Mouse (Mus musculus) brain, embryonic 18.5 days (tissue): ENCODE results near the gene Gm7534.
"Not testable (repeated sequence)": the region's sequence is repeated elsewhere in the genome, so short reads cannot be mapped to it uniquely, and the experiment has no call there.

Source experiments
- DNase-seq: peaks from one replicate; pipeline ENCODE4 v3.0.0-alpha.2; 2012; ENCODE audit warnings: low read depth, low spot score

Gene Gm7534

DNA sequence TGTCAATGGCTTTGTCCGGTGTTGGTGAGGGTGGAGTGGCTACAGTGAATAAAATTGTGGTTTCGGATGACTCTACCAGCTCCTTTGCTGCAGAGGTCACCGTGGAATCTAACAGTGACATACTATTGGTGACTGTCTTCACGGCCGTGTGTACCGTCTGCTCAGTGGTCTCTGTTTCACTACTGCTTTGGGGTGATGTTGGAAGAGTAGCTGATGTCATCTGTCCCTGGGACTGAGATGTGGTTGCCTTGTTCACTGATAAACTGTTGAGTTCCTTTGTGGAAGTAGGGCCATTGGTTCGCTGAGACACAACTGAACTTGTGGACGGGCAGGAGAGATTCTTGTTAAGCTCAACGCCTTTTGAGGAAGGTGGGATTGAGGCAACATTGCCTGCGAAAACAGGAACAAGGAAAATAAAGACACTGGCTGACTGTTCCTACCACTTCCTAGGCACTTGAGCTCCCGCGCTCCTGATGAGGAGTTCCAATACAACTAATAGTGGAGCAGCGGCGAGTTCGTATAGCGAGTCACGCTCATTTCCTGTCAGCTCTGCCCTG lies 614 bp upstream of the Gm7534 start:
- DNase-seq = no peak

DNA sequence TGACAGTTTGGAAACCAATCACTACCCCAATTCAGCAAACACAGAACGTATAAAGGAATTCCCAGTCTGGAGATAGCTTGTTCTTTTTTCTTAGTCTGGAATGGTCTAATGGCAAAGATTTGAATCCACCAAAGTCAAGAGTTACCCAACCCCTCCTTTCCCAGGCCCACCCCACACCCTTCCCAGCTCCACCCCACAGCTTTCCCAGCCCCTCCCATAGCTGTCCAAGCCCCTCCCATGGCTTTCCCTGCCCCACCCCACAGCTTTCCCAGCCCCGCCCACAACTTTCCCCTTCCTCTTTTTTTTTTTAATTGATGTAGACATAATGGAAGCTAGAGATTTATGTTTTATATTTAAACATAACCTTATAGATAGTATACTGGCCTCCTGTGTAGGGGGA lies 3.4 kb downstream of the Gm7534 start:
- DNase-seq = no peak

DNA sequence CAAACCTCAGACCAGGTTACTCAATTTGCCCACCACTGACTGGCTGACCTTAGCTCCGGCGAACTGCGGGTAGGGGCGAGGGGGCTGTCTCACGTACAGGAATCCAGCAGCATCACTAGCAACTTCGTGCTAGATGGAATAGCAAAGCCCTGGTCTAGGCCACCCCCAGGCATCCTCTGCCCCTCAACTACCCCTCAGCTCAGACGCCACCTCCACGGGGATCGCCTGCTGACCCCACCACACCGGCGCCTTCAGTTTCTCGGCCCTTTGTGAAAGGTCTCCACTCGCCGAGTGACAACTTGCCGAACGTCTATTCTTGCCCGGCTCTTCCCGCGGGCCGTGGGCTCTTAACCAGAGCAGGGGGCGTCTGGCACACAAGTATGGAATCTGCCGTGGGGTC lies 16.5 kb downstream of the Gm7534 start:
- DNase-seq = no peak

DNA sequence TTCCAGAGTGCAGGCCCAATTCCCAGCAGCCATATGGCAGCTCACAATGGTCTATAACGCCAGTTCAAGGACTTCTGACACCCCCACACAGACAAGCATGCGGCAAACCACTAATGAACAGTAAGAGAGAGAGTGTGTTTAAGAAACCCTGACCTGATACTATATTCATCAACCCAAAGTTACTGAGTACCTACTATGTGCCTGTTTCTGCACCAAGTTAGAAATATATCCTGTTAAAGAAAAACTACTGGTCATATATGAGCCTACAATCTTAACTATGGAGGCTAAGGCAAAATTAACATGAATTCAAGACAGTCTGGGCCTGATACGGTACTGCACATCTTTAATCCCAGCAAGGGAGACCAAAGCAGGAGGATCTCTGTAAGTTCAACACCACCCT lies 17.2 kb downstream of the Gm7534 start:
- DNase-seq = no peak

DNA sequence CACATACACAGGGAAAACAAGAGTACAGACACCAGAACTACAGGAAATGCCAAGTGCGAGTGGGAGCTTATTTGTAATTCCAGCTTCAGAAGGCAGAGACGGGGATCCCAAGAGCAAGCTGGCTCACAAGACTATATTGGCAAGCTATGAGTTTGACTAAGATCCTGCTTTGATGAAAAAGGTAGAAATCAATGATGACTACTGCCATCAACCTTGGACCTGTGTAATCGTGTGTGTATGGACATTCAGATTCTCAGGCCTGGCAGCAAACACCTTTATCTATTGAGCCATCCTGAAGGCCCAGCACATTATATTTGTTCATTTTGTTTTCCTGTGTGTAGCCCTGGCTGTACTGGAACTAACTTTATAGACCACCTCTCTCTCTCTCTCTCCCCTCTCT lies 19.1 kb downstream of the Gm7534 start:
- DNase-seq = no peak

DNA sequence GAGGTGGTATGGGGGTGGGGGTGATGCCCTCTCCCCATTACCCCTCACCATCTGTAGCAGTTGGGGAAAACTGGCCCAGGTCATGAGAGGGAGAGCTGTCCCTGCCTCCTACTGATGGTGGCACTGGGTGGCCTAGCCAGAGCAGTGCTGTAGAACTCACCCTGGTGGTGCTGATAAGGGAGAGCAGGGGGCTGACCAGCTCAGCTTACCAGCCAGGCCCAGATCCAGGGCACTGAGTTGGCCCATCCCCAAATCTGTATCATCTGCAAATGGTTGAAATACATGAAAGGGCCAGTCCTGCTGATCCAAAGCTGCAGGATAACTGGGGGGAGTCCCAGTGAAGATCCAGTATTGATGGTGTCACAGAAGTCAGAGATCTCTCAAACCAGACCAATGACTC lies 21.0 kb downstream of the Gm7534 start:
- DNase-seq = no peak

DNA sequence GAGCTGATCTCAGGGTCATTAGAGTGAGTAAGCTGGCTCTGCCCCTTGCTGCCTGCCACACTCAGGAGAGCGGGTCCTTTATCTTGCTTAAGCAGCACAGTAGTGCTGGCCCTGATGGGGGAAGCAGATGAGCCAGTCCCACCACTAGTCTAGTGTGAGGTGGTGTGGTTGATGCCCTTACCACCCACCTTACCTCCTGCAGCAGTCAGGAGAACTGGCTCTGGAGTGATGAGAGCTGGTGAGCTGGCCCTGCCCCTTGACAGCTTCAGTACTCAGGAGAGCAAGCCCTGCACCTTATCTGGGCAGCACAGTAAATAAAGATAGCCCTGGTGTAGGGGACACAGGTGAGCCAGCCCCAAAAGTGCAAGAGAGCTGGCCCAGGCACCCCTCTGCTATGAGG lies 21.7 kb downstream of the Gm7534 start:
- no peak for DNase-seq

DNA sequence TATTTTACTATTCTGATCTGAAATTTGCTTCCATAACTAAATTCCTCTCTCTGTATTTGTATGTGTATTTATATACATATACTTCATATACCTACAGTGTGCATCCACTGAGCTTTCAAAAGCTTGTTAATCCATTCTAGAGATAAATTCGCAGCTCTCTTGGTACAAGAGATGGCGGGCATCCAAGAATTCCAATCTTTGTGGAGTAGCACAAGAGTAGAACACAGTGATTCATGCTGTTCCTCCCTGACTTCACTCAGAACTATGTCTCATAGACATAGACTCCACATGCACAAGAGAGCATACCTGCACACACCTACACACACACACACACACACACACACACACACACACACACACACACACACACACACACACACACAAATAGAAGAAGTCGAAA lies 30.4 kb downstream of the Gm7534 start:
- no peak for DNase-seq

DNA sequence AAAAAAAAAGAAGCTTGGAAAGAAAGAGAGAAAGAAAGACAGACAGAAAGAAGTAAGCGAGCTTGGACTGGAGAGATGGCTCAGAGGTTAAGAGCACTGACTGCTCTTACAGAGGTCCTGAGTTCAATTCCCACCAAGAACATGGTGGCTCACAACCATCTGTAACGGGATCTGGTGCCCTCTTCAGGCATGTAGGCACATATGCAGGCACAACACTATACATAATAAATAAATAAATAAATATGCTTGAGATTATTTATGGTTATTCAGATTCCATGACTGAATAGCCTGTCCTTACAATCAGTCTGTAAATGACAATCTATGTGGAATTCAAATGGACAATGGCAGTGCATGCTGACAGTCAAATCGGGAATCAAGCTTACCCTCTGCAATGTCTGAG lies 35.9 kb downstream of the Gm7534 start:
- no peak for DNase-seq

DNA sequence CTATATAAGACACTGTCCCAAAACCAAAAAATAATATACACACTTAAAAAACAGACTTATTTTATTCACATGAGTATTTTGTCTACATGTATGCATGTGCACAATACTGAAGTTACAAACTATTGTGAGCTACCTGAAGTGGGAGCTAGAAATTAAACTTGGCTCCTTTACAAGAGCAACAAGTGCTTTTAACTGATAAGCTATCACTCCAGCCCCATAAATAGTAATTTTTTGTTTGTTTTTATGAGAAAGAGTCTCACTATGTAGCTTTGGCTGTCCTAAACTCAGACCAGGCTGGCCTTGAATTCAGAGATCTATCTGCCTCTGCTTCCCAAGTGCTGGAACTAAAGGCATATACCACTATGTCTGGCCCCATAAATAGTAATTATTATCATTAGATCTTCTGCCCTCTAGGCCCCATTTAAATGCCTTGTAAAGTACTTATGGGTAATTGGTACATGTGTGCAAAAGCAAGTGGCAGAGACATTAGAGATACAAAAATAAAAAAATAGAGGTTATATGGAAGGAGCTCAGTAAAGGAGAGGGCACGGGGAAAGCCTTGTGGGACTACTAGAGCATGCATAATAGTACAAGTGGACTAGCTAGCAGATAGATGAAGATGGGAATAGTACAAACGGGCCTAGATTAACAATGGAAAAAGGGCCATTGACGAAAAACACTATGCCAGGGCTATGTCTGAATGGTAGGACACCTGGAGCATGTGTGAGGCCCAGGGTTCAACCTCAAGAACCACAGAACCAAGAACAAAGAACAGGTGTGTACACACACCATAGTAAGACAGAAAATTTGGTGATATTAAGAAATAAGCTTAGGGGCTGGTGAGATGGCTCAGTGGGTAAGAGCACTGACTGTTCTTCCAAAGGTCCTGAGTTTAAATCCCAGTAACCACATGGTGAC lies 37.0 kb downstream of the Gm7534 start:
- no peak for DNase-seq

DNA sequence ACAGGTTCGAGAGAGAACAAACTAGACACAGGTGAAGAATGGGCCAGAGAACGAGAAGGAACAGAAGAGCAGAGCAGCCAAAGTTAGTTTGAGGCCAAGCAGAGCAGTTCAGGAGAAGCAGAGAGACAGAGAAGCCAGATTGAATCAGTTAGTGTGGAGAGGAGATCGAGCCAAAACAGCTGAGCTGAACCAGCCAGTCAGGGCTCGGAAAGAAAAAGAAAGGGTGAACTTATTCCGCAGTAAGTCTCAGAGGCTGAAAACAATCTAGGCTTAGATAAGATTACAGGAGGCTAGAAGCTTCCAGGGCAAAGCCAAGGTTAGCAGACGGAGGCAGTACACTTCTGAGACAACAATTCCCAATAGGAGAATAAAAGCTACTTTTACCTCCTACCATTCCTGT lies 37.8 kb downstream of the Gm7534 start:
- DNase-seq = no peak

DNA sequence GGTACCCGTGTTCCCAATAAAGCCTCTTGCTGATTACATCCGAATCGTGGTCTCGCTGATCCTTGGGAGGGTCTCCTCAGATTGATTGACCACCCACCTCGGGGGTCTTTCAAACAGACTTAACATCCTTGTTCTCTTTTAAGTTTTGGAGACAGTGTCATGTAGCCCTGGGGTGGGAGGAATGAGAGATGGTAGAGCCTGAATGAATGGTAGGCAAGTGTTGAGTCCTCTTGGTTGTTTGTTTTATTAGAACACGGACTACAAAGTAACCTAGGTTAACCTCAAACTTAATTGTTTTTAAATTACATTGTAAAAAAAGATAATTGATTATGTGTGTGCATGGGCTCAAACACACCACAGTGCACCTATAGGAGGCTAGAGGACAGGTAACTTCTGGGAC lies 38.2 kb downstream of the Gm7534 start:
- no peak for DNase-seq

DNA sequence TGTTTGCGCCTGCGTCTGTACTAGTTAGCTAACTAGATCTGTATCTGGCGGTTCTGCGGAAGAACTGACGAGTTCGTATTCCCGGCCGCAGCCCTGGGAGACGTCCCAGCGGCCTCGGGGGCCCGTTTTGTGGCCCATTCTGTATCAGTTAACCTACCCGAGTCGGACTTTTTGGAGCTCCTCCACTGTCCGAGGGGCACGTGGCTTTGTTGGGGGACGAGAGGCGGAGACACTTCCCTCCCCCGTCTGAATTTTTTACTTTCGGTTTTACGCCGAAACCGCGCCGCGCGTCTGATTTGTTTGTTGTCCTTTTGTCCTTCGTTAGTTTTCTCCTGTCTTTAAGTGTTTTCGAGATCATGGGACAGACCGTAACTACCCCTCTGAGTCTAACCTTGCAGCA lies 42.7 kb downstream of the Gm7534 start:
- DNase-seq = not testable (repeated sequence)

DNA sequence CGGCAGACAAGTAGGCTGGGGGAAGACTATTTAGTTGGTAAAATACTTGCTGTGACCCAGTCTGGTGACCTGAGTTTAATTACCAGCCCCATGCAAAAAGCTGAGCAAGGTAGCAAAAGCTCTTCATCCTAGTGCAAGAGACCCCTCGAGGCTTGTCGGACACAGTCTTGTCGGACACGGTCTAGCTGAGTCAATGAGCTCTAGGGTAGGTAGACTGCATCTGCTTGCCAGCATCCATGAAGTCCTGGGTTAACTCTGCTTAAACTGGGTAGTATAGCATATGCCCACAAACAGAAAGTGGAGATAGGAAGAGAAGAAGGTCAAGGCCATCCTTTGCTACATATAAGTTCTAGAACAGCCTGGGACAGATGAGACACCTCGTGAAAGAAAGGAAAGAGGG lies 44.0 kb downstream of the Gm7534 start:
- no peak for DNase-seq

DNA sequence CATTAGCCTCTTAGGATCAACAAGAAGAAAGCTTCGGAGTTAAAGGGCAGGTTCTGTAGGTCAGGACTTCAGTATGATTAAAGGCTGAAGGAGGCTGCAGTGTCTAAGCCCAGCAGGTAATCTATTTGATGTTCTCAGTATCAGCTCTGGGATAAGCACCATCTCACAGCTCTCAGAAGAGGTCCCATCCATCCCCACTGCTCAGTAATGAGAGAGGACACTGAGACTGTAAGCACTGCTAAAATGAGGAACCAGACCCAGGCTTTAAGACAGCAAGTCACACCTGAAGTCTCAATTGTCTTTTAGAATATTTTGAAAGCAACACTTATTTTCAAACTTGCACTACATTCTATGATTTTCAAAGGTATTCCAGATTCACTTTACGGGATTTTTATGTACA lies 45.2 kb downstream of the Gm7534 start:
- no peak for DNase-seq

DNA sequence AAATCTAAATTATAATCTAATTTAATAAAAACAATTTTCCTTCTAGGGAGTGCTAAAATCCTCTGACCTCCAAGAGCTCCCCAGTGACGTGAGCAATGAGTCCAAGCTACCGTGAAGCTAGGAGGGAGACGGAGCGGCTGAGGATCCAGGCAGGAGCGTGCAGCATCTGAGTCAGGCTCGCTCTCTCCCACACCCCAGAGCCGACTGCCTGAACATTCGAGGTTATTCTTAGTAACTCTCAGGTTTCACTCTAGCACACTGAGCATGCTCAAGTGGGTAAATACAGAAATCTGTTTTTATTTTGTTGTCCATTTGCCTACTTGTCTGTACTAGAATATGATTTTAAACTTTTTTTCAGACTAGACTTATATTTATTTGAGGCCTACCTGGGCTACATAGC lies 46.1 kb downstream of the Gm7534 start:
- no peak for DNase-seq

DNA sequence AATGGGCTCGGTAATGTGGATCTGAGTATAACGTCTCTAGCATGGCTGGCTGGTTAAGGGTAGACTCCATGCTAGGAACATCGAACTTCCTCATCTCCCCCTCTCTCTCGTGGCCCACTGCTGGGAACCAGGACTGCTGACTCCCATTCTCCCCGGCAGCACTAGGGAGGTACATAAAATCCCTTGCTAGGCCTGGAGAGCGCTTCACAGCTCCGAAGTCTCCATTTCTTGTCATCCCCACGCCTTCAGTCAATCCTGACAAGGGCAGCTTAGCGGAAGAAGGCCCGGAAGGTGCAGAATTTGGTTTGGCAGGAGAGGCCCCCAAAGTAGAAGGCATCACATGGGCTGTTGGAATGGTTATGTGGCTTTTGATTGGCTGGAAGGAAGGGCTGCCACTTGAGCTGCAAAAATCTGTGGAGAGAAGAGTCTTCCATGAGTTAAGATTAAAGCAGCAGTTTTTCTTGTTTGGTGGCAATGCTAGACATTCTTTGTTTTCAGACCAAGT lies 46.8 kb downstream of the Gm7534 start:
- no peak for DNase-seq

DNA sequence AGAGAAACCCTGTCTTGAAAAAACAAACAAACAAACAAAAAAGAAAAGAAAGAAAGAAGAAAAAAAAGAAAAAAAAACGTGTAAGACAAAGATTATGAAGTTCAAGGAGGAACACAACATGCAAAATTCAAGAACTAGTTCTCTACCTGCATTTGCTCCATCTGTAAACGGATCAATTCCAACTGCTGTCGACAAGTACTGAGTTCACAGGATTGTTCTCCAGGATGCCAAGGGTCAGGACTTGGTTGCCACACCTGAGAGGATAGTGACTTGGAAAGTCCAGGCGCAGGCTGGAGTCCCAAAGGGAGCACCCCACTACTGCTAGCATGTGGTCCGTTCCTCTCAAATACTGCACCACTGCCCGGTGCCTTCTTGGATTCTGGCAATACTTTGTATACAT lies 47.3 kb downstream of the Gm7534 start:
- no peak for DNase-seq

DNA sequence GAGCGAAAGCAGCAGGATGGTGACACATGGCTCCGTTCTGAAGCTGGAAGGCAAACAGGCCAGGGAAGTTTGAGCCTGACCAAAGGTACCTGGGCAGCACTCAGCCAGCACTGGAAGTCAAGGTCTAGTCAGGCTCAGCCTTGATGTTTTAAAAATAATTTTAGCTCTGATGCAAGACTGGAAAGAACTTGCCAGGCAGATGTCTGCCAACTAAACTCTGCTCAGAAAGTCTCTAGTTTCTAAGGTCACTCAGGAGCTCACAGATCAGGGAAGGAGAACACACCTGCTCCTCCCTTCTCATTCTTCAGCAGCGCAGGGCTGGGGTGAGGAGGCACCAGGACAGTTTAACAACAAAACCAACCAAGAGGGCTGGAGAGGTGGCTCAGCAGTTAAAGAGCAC lies 48.5 kb downstream of the Gm7534 start:
- DNase-seq = no peak

DNA sequence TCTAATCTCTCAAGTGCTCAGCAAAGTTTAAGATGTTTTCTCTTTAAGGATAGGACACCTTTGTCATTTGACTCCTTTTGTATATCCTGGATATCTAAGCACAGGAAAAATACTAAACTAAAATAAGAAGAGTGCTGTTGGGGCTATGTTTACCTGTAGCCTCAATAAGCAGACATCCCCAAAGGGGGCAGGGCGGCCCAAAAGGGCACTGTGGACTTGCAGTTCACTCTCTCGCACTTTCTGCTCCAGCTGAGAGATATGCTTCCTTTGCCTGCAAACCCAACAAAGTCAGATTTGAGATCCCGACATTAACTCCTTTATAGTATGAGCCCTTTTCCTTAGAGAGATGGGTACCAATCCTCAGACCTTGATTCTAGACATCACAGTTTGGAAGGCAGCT lies 49.1 kb downstream of the Gm7534 start:
- no peak for DNase-seq

DNA sequence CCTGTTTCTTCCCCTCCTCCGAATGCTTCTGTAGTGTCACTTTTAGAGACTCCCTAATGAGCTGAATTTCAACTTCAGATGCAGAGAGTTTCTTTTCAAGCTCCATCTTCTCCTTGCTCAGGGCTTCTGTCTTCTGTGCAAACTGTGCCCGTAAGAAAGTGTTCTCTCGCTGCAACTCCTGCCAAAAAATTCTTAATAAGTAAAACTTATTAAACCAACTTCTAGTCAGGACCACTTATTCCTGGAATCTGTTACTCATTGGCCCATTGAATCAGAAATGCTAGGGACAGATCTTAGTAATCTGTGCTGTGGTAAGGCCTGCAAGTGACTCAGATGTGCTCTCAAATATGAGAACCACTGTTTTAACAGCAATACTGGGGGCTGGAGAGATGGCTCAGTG lies 50.7 kb downstream of the Gm7534 start:
- DNase-seq = no peak

DNA sequence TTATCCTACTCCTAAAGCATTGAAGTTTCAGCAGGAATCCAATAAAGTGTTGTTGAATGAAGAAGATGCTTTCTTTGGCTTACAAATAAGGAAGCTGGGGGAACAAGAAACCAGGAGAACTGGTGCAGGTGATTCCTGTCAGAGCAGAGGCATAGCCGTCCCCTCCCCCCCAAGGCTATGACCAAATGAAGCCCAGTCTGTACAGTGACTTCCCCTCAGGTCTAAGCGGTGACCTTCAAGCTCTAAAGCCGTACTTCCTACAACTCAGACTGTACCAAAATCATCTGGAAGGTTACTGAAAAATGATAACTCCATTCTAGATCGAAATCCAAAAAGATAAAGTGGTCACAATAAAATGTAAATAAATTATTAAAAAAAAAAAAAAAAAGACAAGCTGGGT lies 53.4 kb downstream of the Gm7534 start:
- DNase-seq = no peak

DNA sequence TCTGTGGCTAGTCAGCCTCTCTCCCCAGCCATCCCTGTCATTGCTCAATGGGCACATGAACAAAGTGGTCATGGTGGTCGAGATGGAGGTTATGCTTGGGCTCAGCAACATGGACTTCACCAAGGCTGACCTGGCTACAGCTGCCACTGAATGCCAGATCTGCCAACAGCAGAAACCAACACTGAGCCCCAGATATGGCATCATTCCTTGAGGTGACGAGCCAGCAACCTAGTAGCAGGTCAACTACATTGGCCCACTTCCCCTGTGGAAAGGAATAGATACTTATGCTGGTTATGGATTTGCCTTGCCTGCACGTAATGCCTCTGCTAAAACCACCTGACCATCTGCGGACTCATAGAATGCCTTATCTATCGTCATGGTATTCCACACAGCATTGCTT lies 58.5 kb downstream of the Gm7534 start:
- DNase-seq = not testable (repeated sequence)
